Mouse (Mus musculus) C2C12 (cell line): Measurements from ENCODE around the gene 4931417E11Rik.

ENCODE experiments used
- CTCF ChIP-seq: IDR thresholded peaks from one replicate; pipeline ENCODE4 v1.5.1; 2011; ENCODE audit not compliant: control insufficient read depth, insufficient read depth, insufficient read length
- MAX ChIP-seq: IDR thresholded peaks from one replicate; pipeline ENCODE4 v1.6.1; 2011; ENCODE audit warnings: mild to moderate bottlenecking, control low read depth
- MYOD1 ChIP-seq: IDR thresholded peaks from one replicate; pipeline ENCODE4 v1.6.1; 2011; ENCODE audit warnings: low read depth; ENCODE audit not compliant: control insufficient read depth, insufficient read length
- MYOG ChIP-seq: IDR thresholded peaks from one replicate; pipeline ENCODE4 v1.6.1; 2011; ENCODE audit not compliant: control insufficient read depth, insufficient read length; ENCODE audit errors: extremely low read depth
- USF1 ChIP-seq: IDR thresholded peaks from one replicate; pipeline ENCODE4 v1.6.1; 2011; ENCODE audit warnings: low read depth, mild to moderate bottlenecking, control low read depth, moderate library complexity

DNA sequence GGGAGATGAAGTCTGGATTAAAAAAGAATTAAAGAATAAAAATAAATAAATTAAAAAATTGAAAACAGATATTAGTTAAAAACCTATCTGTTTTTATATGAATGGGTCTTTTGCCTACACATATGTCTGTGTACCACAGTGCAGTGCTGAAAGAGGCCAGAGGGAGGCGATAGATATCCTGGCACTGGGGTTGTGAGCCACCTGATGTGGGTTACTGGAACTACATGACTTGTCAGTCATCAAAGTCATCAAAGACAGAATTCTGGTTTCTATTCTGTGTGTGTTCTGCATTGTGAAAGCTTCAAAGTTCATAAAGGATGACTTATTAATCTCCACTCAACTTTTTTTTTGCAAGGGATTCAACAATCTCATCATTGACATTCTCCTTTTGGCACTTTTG lies 43.4 kb upstream of the 4931417E11Rik start:
- no peak for TF ChIP-seq MYOD1
- no peak for TF ChIP-seq CTCF
- no peak for TF ChIP-seq USF1
- no peak for TF ChIP-seq MAX
- no peak for TF ChIP-seq MYOG
